Mouse (Mus musculus): ENCODE measurements around the gene Npb. TPM values are rescaled to one million over a fixed set of nuclear protein-coding genes. Genes with fewer than 3 reads are reported as not detected.
A peak's percentile ranks its signal among the peaks of the same experiment; 100 is the strongest.

Npb gene
- polyA plus RNA-seq, 1 experiment: 24.6 TPM

DNA sequence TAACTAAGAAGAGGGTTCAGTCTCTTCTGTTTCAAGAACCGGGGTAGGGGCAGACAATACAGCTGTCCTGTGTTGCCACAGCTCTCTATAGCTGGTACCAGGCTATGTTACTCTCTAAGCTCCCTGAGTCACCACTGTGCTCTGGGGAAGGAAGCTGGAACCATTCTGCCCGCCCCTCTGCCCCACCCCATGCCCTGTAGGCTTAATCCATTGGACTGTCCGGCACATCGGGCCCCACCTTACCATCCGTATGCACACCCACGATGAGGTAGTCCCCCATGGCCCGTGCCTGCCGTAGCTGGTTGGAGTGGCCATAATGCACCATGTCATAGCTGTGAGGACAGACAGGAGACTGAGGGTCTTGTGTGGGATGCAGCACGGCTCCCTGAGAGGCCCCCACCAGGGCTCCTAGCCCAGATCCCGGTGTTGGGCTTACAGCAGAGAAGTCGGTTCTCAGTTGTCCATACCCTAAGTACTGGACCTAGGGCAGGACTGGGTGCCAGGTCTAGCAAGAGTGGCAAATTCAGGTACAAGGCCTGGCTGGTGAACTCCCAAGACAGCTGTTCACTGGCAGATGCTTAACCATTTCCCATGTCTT lies 7.4 kb downstream of the Npb start:
- TF ChIP-seq POLR2A (IDR thresholded peaks at IDR 0.05; ENCODE audit: control insufficient read depth, low read depth, low read length): no peak
- TF ChIP-seq CTCF (IDR thresholded peaks at IDR 0.05; ENCODE audit: control insufficient read depth, insufficient read depth, insufficient replicate concordance, low read depth, low read length): no peak
- H3K4me3 ChIP-seq (ENCODE audit: control insufficient read depth, low read depth, low read length): no peak overlapping the region
- H3K36me3 ChIP-seq (ENCODE audit: control insufficient read depth, insufficient read depth, low read length): no peaks in the 10 kb centered on the region; the same call in 1 of the 2 replicates

DNA sequence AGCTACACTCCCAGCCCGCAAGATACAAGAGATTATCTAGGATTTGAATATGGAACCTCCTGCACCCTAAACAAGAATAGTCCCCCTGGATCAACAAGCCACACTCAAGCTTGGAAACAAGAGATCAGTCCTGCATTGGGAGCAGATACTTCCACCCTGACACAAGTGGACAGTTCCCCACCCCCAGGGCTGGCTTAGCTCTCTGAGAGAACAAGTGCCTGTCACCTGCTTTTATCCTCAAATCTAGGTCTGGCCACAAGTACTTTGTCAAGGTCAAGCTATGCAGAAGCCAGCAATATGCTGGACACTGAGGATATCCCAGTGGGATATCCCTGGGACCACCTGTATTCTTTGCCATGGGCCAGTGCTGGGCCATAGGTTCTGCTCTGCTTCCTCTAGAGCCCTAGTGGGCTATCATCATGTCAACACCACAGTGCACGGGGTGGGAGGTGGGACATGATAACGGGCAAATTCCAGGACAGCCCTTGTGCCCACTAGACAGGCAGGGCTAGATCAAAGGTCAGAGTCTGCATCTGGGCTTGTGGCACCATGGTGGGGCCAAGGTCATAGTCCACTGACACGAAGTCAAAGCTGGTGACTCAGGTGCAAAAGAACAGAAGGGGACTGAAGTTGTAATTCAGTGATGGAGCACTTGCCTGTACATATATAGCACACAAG lies 8.5 kb downstream of the Npb start:
- Histone ChIP-seq H3K36me3 (ENCODE audit: control insufficient read depth, insufficient read depth, low read length) (no peaks in the 10 kb centered on the region; the same call in 1 of the 2 replicates), H3K4me1 (ENCODE audit: control insufficient read depth, insufficient read depth, low read length) (peaks cover 15% of the 10 kb centered on the region), H3K4me3 (ENCODE audit: control insufficient read depth, low read depth, low read length) (peak overlapping the region; percentile 89), H3K27ac (ENCODE audit: control insufficient read depth, insufficient read depth, low read depth, low read length) (peak overlapping the region; percentile 87), H3K27me3 (ENCODE audit: control insufficient read depth, insufficient read depth, low read length) (no peaks in the 10 kb centered on the region)
- TF ChIP-seq CTCF (IDR thresholded peaks at IDR 0.05; ENCODE audit: control insufficient read depth, insufficient read depth, insufficient replicate concordance, low read depth, low read length): no peak
- TF ChIP-seq POLR2A (IDR thresholded peaks at IDR 0.05; ENCODE audit: control insufficient read depth, low read depth, low read length): no peak

More for the DNA sequence above, 7.4 kb downstream of the Npb start:
- peaks cover 15% of the 10 kb centered on the region for H3K4me1 ChIP-seq (ENCODE audit: control insufficient read depth, insufficient read depth, low read length)
- H3K27me3 ChIP-seq (ENCODE audit: control insufficient read depth, insufficient read depth, low read length): no peaks in the 10 kb centered on the region
- H3K27ac ChIP-seq (ENCODE audit: control insufficient read depth, insufficient read depth, low read depth, low read length): no peak overlapping the region

DNA sequence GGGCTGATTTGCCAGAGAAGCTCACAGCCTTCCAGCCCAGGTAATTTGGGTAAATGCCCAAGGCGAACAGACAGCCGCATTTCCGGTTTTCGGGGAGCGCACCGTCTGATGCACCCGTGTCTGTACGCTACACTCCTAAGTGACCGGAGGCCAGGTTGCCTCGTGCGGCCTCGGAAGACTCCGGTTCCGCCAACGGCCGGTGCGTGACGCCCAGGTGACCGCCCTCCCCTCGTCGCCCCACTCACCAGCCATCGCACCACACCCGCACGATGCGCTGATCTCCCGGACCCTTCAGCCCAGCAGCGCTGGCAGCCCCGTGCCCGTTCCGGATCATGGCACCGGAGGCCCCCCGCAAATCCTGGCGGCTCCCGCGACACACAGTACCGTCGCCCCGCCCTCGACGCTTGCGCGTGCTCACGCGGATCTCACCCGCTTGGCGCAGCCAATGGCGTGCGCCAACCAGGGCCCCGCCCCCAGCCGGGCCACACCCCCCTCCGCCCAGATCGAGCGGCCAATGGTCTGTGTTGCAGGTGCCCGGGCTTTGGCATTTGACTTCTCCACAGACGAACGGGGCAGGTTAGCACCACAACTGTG lies 9.3 kb downstream of the Npb start, which contains the start of gene Pcyt2:
Gene Pcyt2, minus strand, starts transcription at position 418 of the 594 bp plus-strand sequence.
- no peaks in the 10 kb centered on the region; the same call in 1 of the 2 replicates for H3K36me3 ChIP-seq (ENCODE audit: control insufficient read depth, insufficient read depth, low read length)
- H3K27me3 ChIP-seq (ENCODE audit: control insufficient read depth, insufficient read depth, low read length): no peaks in the 10 kb centered on the region
- TF ChIP-seq CTCF (IDR thresholded peaks at IDR 0.05; ENCODE audit: control insufficient read depth, insufficient read depth, insufficient replicate concordance, low read depth, low read length) (no peak), POLR2A (IDR thresholded peaks at IDR 0.05; ENCODE audit: control insufficient read depth, low read depth, low read length) (peak; percentile 83)
- peaks cover 15% of the 10 kb centered on the region for H3K4me1 ChIP-seq (ENCODE audit: control insufficient read depth, insufficient read depth, low read length)
- peak within 1 kb of the TSS; percentile 89 for H3K4me3 ChIP-seq (ENCODE audit: control insufficient read depth, low read depth, low read length)
- peak within 1 kb of the TSS; percentile 87 for H3K27ac ChIP-seq (ENCODE audit: control insufficient read depth, insufficient read depth, low read depth, low read length)

DNA sequence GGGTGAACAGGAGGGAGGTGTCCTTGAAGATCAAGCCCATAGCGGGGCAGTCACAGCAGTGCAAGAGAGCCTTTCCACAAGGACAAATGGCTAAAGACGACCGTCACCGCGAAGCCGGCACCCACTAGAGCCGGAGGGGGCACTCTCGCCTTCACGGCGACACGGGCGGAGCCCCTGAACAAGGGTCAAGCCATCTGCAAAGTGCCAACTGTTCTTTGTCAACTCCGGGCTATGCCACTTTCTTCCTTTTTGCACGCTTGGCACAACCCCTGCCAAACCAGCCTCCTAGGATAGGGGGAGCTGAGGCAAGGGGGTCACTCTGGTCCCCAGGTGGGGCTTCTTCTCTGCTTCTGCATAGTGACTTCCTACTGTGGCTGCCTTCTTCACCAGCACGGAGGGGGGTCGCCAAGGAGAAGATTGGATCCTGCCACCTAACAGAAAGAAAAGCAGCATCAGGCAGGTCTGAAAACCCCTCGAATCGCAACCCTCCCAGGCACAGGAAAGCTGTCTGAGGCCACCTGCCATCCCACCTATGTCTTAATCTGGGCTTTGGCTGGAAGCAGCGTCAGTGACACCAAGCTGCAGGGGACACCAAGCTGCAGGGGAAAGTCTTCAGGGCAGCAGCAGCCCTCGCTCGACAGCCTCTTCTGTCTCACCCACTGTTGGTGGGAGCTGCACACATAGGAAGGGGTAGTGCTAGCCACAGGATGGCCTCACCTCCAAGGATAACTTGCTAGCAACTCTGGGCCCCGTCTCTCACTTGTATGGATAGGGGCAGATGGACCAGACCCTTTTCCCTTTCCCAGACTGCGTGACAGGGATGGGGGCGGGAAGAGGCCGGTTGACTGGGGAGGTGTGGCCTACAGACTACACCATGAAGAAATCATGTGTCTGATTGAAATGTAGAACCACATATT lies 10.6 kb downstream of the Npb start:
- H3K36me3 ChIP-seq (ENCODE audit: control insufficient read depth, insufficient read depth, low read length): no peaks in the 10 kb centered on the region
- no peak overlapping the region for H3K4me3 ChIP-seq (ENCODE audit: control insufficient read depth, low read depth, low read length)
- H3K27ac ChIP-seq (ENCODE audit: control insufficient read depth, insufficient read depth, low read depth, low read length): no peak overlapping the region
- peaks cover 15% of the 10 kb centered on the region for H3K4me1 ChIP-seq (ENCODE audit: control insufficient read depth, insufficient read depth, low read length)
- no peak for TF ChIP-seq POLR2A (IDR thresholded peaks at IDR 0.05; ENCODE audit: control insufficient read depth, low read depth, low read length)
- no peak for TF ChIP-seq CTCF (IDR thresholded peaks at IDR 0.05; ENCODE audit: control insufficient read depth, insufficient read depth, insufficient replicate concordance, low read depth, low read length)
- H3K27me3 ChIP-seq (ENCODE audit: control insufficient read depth, insufficient read depth, low read length): no peaks in the 10 kb centered on the region

DNA sequence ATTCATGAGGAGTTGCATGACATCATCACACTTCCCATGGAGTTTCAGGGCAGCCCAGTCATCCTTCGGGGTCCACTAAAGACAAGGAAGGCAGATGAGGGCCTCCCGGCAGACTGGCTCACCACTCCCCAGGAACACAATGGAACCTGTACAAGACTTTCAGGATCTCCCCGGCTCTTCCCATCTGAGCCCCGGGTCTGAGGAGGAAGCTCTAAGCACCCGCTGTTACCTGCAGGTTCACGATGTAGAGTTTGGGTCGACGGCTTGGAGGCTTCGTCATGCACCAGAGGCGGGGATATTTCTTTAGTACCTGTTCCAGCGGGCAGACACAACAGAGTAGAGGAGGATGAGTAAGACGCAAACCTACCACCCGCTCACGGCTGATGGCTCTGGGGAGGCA lies 11.9 kb downstream of the Npb start:
- Histone ChIP-seq H3K36me3 (ENCODE audit: control insufficient read depth, insufficient read depth, low read length) (no peaks in the 10 kb centered on the region), H3K4me3 (ENCODE audit: control insufficient read depth, low read depth, low read length) (no peak overlapping the region), H3K27ac (ENCODE audit: control insufficient read depth, insufficient read depth, low read depth, low read length) (no peak overlapping the region), H3K4me1 (ENCODE audit: control insufficient read depth, insufficient read depth, low read length) (peaks cover 17% of the 10 kb centered on the region), H3K27me3 (ENCODE audit: control insufficient read depth, insufficient read depth, low read length) (no peaks in the 10 kb centered on the region)
- 0 out of 2 replicates have a peak, but pooled peaks have one; percentile 6 for TF ChIP-seq POLR2A (IDR thresholded peaks at IDR 0.05; ENCODE audit: control insufficient read depth, low read depth, low read length)
- TF ChIP-seq CTCF (IDR thresholded peaks at IDR 0.05; ENCODE audit: control insufficient read depth, insufficient read depth, insufficient replicate concordance, low read depth, low read length): no peak

DNA sequence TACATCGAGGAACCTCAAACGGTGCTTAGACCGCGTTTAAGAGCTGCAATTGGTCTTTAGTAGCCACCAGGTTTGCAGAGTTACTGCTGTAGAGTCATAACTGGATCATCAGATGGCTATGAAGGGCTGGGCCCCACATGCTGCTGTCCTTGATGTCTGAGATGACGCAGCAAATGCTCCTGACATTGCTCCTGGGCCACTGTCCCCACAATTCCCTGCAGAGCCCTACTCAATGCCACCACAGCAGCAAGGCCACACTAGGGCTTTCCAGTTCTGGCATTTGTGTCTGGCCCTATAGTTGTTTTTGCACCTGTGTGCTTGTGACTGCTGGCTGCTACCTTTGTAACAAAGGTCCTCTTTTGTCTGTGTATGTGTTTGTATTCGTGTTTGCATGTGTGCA lies 14.5 kb downstream of the Npb start:
- Histone ChIP-seq H3K27ac (ENCODE audit: control insufficient read depth, insufficient read depth, low read depth, low read length) (no peak overlapping the region), H3K4me3 (ENCODE audit: control insufficient read depth, low read depth, low read length) (no peak overlapping the region), H3K4me1 (ENCODE audit: control insufficient read depth, insufficient read depth, low read length) (peaks cover 17% of the 10 kb centered on the region), H3K27me3 (ENCODE audit: control insufficient read depth, insufficient read depth, low read length) (no peaks in the 10 kb centered on the region), H3K36me3 (ENCODE audit: control insufficient read depth, insufficient read depth, low read length) (no peaks in the 10 kb centered on the region)
- TF ChIP-seq CTCF (IDR thresholded peaks at IDR 0.05; ENCODE audit: control insufficient read depth, insufficient read depth, insufficient replicate concordance, low read depth, low read length): no peak
- TF ChIP-seq POLR2A (IDR thresholded peaks at IDR 0.05; ENCODE audit: control insufficient read depth, low read depth, low read length): no peak

Data from testis, adult 2 months (tissue).